In genomic region chr6:11793366-11793765, GRCm38 (mm10) we compare ENCODE assay signal across 9 mouse cellular contexts.
A peak's percentile ranks its signal among the peaks of the same experiment; 100 is the strongest.
DNase-seq lines count a peak whose midpoint lies in the region; ATAC-seq and TF ChIP-seq lines count a peak whose summit lies in the region.
"Had no signal": no experiment of that assay in that cellular context is flagged by ENCODE, and none has a peak within 500 bp of the region (broad histone marks: within the 10 kb centered on the region; RNA-seq: fewer than 3 reads in every experiment).

No protein-coding gene starts in this region.

- H3K4me1 ChIP-seq in thymus, adult 2 months (replicated peaks; ENCODE audit: control insufficient read depth, insufficient read depth, low read length) = no peaks in the 10 kb centered on the region
- H3K4me1 ChIP-seq in forebrain, embryonic 14.5 days (ENCODE audit: control insufficient read depth, insufficient read depth, low read length) = no peaks in the 10 kb centered on the region
- no peaks in the 10 kb centered on the region for H3K4me1 ChIP-seq in kidney, embryonic 16.5 days (ENCODE audit: insufficient read depth, low read length)
- no peaks in the 10 kb centered on the region for H3K4me1 ChIP-seq in limb, embryonic 14.5 days (ENCODE audit: control insufficient read depth, insufficient read depth, low read length)
- H3K4me1 ChIP-seq: embryonic facial prominence, embryonic 13.5 days had no signal

- TF ChIP-seq POLR2A in thymus, adult 2 months (IDR thresholded peaks at IDR 0.05; ENCODE audit: control insufficient read depth, extremely low read depth, insufficient read depth, low read length, poor library complexity) = no peak
- TF ChIP-seq POLR2A in limb, embryonic 14.5 days (IDR thresholded peaks at IDR 0.05; ENCODE audit: borderline replicate concordance, extremely low read depth, insufficient read depth, insufficient read length) = no peak

- H3K4me3 ChIP-seq in thymus, adult 2 months (ENCODE audit: control insufficient read depth, insufficient read depth, low read length) = no peak overlapping the region
- H3K4me3 ChIP-seq in forebrain, embryonic 14.5 days (ENCODE audit: low read depth, low read length) = no peak overlapping the region
- peak overlapping the region; percentile 4; the same call in 1 of the 2 replicates for H3K4me3 ChIP-seq in kidney, embryonic 16.5 days (ENCODE audit: low read length)
- no peak overlapping the region for H3K4me3 ChIP-seq in limb, embryonic 14.5 days (replicated peaks; ENCODE audit: low read length)
- H3K4me3 ChIP-seq: embryonic facial prominence, embryonic 13.5 days had no signal

- DNase-seq in thymus, adult 2 months = peak; percentile 19
- no peak for DNase-seq in thymus, adult 18-20 months
- DNase-seq in forebrain, embryonic 14.5 days (ENCODE audit: low spot score) = peak; percentile 75
- peak; percentile 18 for DNase-seq in limb, embryonic 14.5 days (ENCODE audit: low spot score)
- DNase-seq in natural killer cell, adult 2 months (ENCODE audit: low spot score in 2 of 2) = peak; percentile 0 to 3
- peak; percentile 27 for DNase-seq in testis, postnatal 14 days (ENCODE audit: low spot score)

- ATAC-seq in cerebellum, adult (ENCODE audit: insufficient number of reproducible peaks, low FRiP score, low TSS enrichment) = peak; percentile 58
- peak; percentile 72 for ATAC-seq in forebrain, embryonic 14.5 days
- peak; percentile 84 for ATAC-seq in kidney, embryonic 16.5 days (ENCODE audit: low FRiP score, low TSS enrichment)
- no peak for ATAC-seq in limb, embryonic 14.5 days (ENCODE audit: low FRiP score, low read depth)

- no peak overlapping the region for H3K9ac ChIP-seq in forebrain, embryonic 14.5 days (ENCODE audit: low read length)
- H3K9ac ChIP-seq in kidney, embryonic 16.5 days (replicated peaks; ENCODE audit: low read length) = no peak overlapping the region
- no peak overlapping the region for H3K9ac ChIP-seq in limb, embryonic 14.5 days (ENCODE audit: low read depth, low read length, severe bottlenecking)
- H3K9ac ChIP-seq: embryonic facial prominence, embryonic 13.5 days had no signal

- no peaks in the 10 kb centered on the region for H3K36me3 ChIP-seq in thymus, adult 2 months (ENCODE audit: control insufficient read depth, insufficient read depth, low read length)
- H3K36me3 ChIP-seq in forebrain, embryonic 14.5 days (ENCODE audit: control insufficient read depth, insufficient read depth, low read length) = no peaks in the 10 kb centered on the region
- no peaks in the 10 kb centered on the region for H3K36me3 ChIP-seq in kidney, embryonic 16.5 days (ENCODE audit: insufficient read depth, low read length)
- no peaks in the 10 kb centered on the region for H3K36me3 ChIP-seq in limb, embryonic 14.5 days (ENCODE audit: control insufficient read depth, insufficient read depth, low read length)
- H3K36me3 ChIP-seq: embryonic facial prominence, embryonic 13.5 days had no signal

- TF ChIP-seq CTCF in thymus, adult 2 months (IDR thresholded peaks at IDR 0.05; ENCODE audit: borderline replicate concordance, control insufficient read depth, extremely low read depth, insufficient read depth, low read length, poor library complexity) = no peak

- H3K9me3 ChIP-seq in forebrain, embryonic 14.5 days (replicated peaks; ENCODE audit: control insufficient read depth, low read length) = no peaks in the 10 kb centered on the region
- H3K9me3 ChIP-seq in kidney, embryonic 16.5 days (ENCODE audit: low read length) = no peaks in the 10 kb centered on the region
- no peaks in the 10 kb centered on the region for H3K9me3 ChIP-seq in limb, embryonic 14.5 days (ENCODE audit: control insufficient read depth, low read length)
- H3K9me3 ChIP-seq: embryonic facial prominence, embryonic 13.5 days had no signal

- 48% methylated on average over 8 of the region's 8 CpGs for WGBS in thymus, adult 2 months
- WGBS in forebrain, embryonic 14.5 days = 29% methylated on average over 8 of the region's 8 CpGs
- WGBS in kidney, embryonic 16.5 days = 17% methylated on average over 8 of the region's 8 CpGs
- WGBS in limb, embryonic 14.5 days = 37% methylated on average over 8 of the region's 8 CpGs

- H3K4me2 ChIP-seq in forebrain, embryonic 14.5 days (ENCODE audit: low read length) = no peak overlapping the region
- H3K4me2 ChIP-seq in kidney, embryonic 16.5 days (replicated peaks; ENCODE audit: low read depth, low read length) = peak overlapping the region; percentile 22
- H3K4me2 ChIP-seq in limb, embryonic 14.5 days (replicated peaks; ENCODE audit: low read depth, low read length, severe bottlenecking) = no peak overlapping the region
- H3K4me2 ChIP-seq: embryonic facial prominence, embryonic 13.5 days had no signal

- H3K27me3 ChIP-seq in thymus, adult 2 months (ENCODE audit: control insufficient read depth, insufficient read depth, low read length) = no peaks in the 10 kb centered on the region
- no peaks in the 10 kb centered on the region for H3K27me3 ChIP-seq in forebrain, embryonic 14.5 days (replicated peaks; ENCODE audit: control insufficient read depth, insufficient read depth, low read length)
- H3K27me3 ChIP-seq in kidney, embryonic 16.5 days (ENCODE audit: insufficient read depth, low read length) = no peaks in the 10 kb centered on the region
- no peaks in the 10 kb centered on the region for H3K27me3 ChIP-seq in limb, embryonic 14.5 days (ENCODE audit: control insufficient read depth, insufficient read depth, low read length)
- H3K27me3 ChIP-seq: embryonic facial prominence, embryonic 13.5 days had no signal

- no peak overlapping the region for H3K27ac ChIP-seq in thymus, adult 2 months (ENCODE audit: control insufficient read depth, insufficient read depth, low read length)
- H3K27ac ChIP-seq in forebrain, embryonic 14.5 days (ENCODE audit: low read depth, low read length) = no peak overlapping the region
- no peak overlapping the region for H3K27ac ChIP-seq in kidney, embryonic 16.5 days (ENCODE audit: low read length)
- H3K27ac ChIP-seq in limb, embryonic 14.5 days (replicated peaks; ENCODE audit: low read depth, low read length) = no peak overlapping the region
- H3K27ac ChIP-seq: embryonic facial prominence, embryonic 13.5 days had no signal

Comparison
In these comparisons a context has a peak if more than half of its experiments do, and no peak if none do; other contexts are left out.
1. DNase-seq: peak in thymus, adult 2 months (single experiment), forebrain, embryonic 14.5 days (single experiment), limb, embryonic 14.5 days (single experiment), natural killer cell, adult 2 months (2 of 2) and testis, postnatal 14 days (single experiment); none in thymus, adult 18-20 months (0 of 2).